Mouse (Mus musculus): ENCODE measurements around the gene Ncmap. TPM values are rescaled to one million over a fixed set of nuclear protein-coding genes. Genes with fewer than 3 reads are reported as not detected.

The Ncmap gene
- 1.8 TPM in 1 of 2 replicates, not detected in the other for total RNA-seq (2017)

DNA sequence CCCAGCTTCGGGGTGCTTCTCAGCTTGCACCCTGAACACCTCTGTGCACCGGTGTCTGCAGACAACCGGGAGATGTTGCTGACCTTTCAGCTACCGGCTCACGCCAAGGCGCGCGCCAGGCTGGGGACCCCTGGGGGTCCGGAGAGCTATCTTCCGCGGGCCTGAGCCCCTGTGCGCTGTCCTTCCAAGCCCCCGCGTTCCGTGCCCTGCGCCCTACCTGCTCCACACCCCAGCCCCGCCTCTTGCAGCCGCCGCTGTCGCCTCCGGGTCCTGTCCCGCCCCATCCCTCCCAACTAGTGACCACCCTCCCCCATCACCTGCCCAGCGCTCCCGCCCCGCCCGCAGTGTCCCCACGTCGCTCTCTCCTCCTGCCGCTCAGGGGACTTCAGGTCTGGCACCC lies at the start of gene Ncmap:
TSS of gene Ncmap (minus strand) at position 237 of the 400 bp plus-strand sequence.
- no peak for ATAC-seq (replicated peaks in 1 of 2; ENCODE audit: insufficient read depth in 1 of 2, low FRiP score in 2 of 2, low TSS enrichment in 1 of 2, low read depth in 1 of 2, poor library complexity in 2 of 2, severe bottlenecking in 2 of 2)

DNA sequence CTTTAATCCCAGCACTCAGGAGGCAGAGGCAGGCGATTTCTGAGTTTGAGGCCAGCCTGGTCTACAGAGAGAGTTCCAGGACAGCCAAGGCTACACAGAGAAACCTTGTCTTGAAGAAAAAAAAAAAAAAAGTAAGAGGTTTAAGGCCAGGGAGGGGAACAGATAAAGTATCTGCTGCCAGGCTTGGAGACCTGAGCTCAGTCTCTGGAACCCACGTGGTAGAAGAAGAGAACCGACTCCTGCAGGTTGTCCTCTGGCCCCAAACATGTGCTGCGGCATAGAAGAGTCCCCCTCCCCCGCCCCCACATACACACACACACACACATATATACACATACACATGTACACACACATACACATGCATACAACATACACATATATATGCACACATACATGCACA lies 44.4 kb upstream of the Ncmap start:
- no peak for ATAC-seq (replicated peaks in 1 of 2; ENCODE audit: insufficient read depth in 1 of 2, low FRiP score in 2 of 2, low TSS enrichment in 1 of 2, low read depth in 1 of 2, poor library complexity in 2 of 2, severe bottlenecking in 2 of 2)

DNA sequence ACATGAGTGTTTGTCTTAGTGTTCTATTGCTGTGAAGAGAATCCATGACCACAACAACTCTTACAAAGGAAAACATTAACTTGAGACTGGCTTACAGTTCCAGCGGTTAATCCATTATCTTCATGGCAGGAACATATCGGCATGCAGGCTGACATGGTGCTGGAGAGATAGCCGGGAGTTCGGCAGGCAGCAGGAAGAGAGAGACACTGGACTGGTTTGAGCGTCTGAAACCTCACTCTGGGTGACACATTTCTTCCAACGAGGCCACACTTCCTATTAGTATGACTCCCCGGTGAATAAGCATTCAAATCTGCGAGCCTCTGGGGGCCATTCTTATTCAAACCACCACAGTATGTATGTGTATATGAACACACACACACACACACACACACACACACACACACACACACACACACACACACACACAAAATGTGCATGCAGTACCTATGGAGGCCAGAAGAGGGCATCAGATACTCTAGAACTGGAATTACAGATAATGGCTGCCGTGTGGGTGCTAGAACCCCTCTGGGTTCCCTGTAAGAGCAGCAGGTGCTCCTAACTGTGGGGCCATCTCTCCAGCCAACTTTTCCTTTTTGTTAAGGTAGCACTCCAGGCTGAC lies 42.0 kb upstream of the Ncmap start:
- peak; percentile 26 to 28; a peak in 1 of 4 replicates for ATAC-seq (replicated peaks in 1 of 2; ENCODE audit: insufficient read depth in 1 of 2, low FRiP score in 2 of 2, low TSS enrichment in 1 of 2, low read depth in 1 of 2, poor library complexity in 2 of 2, severe bottlenecking in 2 of 2)

DNA sequence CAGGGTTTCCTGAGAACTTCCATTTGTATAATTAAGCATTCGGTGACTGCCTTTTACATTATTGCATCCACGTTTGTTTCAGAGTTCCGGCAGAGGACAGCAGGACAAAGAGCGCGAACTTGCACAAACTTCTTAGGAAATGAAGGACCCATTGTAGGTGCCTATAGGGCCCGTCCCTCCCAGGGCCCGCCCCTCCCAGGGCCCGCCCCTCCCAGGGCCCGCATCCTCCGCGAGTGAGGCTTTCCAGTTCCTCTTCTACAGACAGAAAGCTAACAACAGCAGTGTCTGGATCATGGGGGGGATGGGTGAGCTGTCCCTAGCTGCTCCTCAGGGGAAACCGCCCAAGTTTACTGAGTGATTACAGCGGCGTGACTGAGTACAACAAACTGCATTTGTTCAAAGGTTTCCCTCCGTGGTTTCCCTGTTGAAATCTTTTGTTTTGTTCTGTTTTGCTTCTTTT lies 41.2 kb upstream of the Ncmap start:
- ATAC-seq (replicated peaks in 1 of 2; ENCODE audit: insufficient read depth in 1 of 2, low FRiP score in 2 of 2, low TSS enrichment in 1 of 2, low read depth in 1 of 2, poor library complexity in 2 of 2, severe bottlenecking in 2 of 2), result peak; percentile 88 to 95

DNA sequence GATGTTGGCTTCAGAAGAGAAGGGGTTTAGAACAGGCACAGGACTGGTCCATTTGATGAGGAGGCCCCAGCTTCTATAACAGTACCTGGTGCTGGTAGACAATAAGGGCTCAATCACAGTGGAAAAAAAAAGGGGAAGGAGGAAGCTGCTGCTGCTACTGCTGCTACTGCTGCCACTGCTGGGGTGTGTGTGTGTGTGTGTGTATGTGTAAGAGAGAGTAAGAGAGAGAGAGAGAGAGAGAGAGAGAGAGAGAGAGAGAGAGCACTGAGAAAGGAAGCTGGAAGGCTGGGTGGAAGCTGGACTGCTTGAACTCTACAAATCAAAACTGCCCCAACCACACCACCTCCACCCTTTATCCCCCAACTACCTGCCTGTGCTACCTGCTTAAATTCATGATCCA lies 39.9 kb upstream of the Ncmap start:
- no peak for ATAC-seq (replicated peaks in 1 of 2; ENCODE audit: insufficient read depth in 1 of 2, low FRiP score in 2 of 2, low TSS enrichment in 1 of 2, low read depth in 1 of 2, poor library complexity in 2 of 2, severe bottlenecking in 2 of 2)

DNA sequence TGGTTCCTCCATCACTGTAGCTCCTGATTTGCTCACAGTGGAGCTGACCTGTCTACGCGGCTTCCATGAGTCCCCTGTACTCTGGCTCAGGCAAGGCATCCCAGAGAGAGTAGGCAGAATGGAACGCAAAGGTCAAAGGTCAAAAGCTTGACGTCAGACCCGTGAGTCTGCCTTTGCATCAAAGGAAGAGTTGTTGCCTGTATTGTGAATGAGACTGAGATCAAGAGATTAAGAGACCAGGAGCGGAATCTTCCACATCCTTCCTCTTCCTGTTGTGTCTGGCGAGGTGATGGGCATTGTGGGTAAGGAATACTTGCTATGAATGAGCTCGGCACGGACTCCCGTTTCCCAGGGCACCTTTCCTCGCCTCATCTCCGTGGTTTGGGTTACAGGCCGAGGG lies 38.3 kb upstream of the Ncmap start:
- no peak for ATAC-seq (replicated peaks in 1 of 2; ENCODE audit: insufficient read depth in 1 of 2, low FRiP score in 2 of 2, low TSS enrichment in 1 of 2, low read depth in 1 of 2, poor library complexity in 2 of 2, severe bottlenecking in 2 of 2)

DNA sequence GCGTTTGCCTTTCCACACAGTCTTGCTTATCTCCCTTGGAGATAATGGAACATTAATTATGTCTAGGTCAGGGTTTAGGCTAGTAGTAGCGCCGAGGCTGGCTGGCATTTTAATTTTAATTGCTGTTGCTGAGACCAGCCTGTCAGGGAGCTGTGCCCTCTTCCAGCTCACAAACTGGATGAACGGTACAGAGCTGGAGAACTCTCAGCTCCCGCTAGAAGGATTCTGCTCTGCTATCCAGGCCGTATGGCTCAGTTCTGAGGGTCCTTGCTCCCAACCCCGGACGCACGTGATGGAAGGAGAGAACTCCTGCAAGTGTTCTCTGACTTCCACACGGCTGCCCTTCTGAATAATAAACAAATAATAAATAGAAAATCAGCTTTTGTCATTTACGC lies 36.4 kb upstream of the Ncmap start:
- ATAC-seq (replicated peaks in 1 of 2; ENCODE audit: insufficient read depth in 1 of 2, low FRiP score in 2 of 2, low TSS enrichment in 1 of 2, low read depth in 1 of 2, poor library complexity in 2 of 2, severe bottlenecking in 2 of 2), result 0 out of 4 replicates have a peak, but pooled peaks of 1 of the 2 experiments have one; percentile 4

DNA sequence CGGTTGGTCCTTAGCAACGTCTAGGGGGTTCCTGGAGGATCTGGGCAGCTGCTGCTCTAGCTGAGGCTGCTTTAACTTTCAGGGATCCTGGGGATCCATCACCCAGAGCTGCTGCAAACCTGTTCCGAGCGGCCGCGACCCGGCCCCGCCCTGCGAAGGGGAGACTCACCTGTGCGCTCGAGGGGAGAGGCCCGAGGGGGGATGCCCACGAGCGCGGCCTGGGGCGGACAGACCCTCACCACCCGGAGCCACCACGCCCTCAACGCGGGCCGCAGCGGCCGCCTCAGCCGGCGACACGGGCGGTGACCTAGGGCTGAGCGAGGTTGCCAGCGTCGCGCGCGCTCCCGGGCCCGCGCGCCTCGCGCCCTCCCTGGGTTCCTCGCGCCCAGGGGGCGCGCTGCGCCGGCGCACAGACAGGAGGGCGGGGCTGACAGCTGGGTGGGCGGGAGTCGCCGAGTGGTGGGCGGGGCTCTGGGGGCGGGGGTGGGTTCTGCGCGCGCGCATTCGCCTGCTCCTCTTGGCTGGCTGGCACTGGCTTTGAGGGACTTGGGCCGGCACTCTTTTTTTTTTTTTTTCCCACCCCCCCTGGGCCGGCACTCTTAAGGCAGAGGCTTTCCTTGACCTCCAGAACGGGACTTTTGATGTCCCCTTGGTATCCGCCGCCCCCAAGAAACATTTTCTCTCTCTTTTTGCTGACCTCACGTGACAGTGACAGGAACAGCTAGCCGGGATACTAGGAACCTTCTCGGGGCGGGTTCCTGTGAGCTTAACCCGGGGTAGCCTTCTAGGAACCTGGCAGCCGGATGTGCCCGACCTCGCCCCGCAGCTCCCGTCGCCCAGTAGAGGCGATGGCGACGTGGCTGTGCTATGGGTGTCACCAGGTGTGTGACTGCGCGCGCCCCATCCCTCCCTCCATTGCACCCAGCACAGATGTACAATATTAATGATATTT lies 35.7 kb upstream of the Ncmap start, which contains the start of gene Rcan3:
TSS of gene Rcan3 (minus strand) at position 411 of the 952 bp plus-strand sequence.
- peak; percentile 57 to 71 for ATAC-seq (replicated peaks in 1 of 2; ENCODE audit: insufficient read depth in 1 of 2, low FRiP score in 2 of 2, low TSS enrichment in 1 of 2, low read depth in 1 of 2, poor library complexity in 2 of 2, severe bottlenecking in 2 of 2)

DNA sequence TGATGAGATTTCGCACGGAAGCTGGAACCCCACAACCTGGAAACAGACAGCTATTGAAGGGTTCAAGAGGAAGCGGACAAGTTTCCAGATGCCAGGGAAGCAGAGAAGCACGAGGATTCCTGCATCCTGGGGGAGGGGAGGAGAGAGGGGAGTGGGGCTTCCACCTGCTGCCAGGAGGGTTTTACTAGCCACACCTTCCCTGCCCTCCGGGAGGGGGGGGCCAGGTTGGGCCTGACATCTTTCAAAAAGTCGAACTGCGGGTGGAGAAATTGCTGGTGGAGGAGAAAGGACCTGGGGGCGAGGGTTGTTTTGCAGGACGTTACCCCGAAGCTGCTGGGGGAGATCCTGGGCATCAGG lies 35.0 kb upstream of the Ncmap start:
- no peak for ATAC-seq (replicated peaks in 1 of 2; ENCODE audit: insufficient read depth in 1 of 2, low FRiP score in 2 of 2, low TSS enrichment in 1 of 2, low read depth in 1 of 2, poor library complexity in 2 of 2, severe bottlenecking in 2 of 2)

DNA sequence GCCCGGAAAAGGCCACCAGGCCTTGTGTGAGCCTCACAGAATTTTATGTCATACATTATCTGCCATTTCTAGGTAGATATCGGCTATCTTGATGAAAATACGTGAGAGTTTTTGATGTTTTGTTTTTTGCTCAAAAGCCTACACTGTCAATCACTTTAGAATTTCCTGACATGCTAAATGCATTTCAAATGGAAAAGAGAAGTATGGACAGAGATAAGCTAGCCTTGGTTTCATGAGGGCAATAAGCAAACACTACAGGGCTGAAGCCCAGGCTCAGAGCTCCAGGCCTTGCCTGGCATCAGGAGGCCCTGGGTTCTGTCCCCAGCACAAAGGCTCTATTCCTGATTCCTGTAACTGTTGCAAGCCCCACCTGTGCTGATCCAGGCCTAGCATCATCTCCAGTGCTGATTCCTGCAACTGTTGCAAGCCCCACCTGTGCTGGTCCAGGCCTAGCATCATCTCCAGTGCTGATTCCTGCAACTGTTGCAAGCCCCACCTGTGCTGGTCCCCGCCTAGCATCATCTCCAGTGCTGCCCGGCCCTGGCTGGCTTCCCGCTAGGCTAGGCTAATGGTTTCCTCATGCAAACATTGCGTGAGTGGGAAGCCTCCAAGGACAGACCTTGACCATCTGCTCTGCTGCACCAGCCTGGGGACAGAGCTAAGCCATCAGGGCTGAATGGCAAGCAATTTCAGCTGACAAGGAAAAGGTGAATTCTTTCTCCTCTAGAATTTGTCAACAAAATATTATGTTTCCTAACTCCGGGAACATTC lies 32.1 kb upstream of the Ncmap start:
- no peak for ATAC-seq (replicated peaks in 1 of 2; ENCODE audit: insufficient read depth in 1 of 2, low FRiP score in 2 of 2, low TSS enrichment in 1 of 2, low read depth in 1 of 2, poor library complexity in 2 of 2, severe bottlenecking in 2 of 2)

DNA sequence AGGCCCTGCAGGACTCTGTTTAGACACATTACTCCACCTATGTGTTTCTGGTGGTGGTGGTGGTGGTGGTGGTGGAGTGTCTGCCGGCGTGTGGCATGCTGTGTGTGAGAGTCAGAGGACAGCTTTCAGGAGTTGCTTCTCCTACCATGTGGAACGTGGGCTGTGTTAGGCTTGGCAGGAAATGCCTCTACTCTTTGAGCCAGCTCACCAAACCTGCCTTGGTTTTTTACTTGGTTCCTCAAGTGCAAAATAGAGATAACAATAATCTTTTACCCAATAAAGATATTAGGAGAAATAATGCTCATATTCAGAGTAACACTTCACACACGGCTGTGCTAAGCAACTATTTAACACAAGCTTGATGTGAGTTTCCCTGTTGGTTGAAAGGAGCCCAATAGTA lies 31.4 kb upstream of the Ncmap start:
- no peak for ATAC-seq (replicated peaks in 1 of 2; ENCODE audit: insufficient read depth in 1 of 2, low FRiP score in 2 of 2, low TSS enrichment in 1 of 2, low read depth in 1 of 2, poor library complexity in 2 of 2, severe bottlenecking in 2 of 2)

DNA sequence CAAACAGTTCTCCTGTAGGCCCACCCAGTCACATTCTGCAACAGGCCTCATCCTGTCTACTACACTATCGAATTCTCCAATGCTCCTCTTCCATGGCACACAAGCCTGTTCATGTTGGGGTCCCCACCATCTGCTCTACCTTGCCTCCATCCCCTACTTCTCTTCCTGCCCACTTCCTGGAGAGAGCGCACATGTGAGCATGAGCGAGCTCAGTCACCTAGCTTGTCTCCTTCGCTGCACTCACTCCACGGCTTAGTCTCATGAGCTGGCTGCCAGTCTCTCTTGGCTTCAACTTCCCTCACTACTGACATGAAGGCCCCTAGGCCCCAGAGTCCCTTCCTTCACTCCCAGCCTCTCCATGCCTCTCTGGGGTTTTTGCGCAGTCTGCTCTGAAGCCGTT lies 28.6 kb upstream of the Ncmap start:
- ATAC-seq (replicated peaks in 1 of 2; ENCODE audit: insufficient read depth in 1 of 2, low FRiP score in 2 of 2, low TSS enrichment in 1 of 2, low read depth in 1 of 2, poor library complexity in 2 of 2, severe bottlenecking in 2 of 2), result peak in 1 of 2 experiments; percentile 58; a peak in 2 of 4 replicates

DNA sequence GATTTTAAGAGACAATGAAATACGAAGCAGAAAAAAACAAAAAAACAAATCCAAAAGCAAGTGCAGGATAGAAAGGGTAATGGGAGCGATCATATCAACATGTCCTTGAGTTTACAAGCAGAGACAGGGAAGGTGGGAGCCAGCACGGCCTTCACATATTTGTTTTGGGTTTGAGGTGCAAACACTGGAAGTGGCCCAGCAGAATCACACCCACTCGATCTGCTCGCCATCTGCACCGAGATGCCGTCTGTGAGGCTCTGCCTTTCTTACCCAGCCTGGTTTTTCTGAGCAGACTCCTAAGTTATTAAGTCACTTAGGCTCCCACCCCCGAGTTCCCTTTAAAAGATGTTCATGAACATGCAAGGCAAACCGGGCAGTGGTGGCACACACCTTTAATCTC lies 27.6 kb upstream of the Ncmap start:
- no peak for ATAC-seq (replicated peaks in 1 of 2; ENCODE audit: insufficient read depth in 1 of 2, low FRiP score in 2 of 2, low TSS enrichment in 1 of 2, low read depth in 1 of 2, poor library complexity in 2 of 2, severe bottlenecking in 2 of 2)

DNA sequence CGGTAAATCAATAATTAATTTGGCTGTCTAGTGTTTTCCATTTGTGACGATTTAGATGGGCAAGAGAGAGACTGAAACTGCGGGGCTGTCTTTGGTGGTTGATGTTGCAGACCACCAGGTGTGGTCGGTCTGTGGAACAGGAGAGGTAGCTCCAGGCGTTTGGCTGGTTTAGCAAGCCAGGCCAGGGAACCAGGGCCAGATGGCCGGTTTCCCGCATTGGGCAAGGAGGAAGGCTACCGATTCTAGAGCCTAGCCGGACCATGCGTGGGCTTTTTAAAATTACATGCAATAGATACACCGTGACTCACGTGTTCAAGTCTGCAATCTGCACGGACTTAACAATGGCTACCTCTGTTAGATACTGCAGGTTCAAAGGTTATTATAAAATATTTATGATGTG lies 22.9 kb upstream of the Ncmap start:
- no peak for ATAC-seq (replicated peaks in 1 of 2; ENCODE audit: insufficient read depth in 1 of 2, low FRiP score in 2 of 2, low TSS enrichment in 1 of 2, low read depth in 1 of 2, poor library complexity in 2 of 2, severe bottlenecking in 2 of 2)

DNA sequence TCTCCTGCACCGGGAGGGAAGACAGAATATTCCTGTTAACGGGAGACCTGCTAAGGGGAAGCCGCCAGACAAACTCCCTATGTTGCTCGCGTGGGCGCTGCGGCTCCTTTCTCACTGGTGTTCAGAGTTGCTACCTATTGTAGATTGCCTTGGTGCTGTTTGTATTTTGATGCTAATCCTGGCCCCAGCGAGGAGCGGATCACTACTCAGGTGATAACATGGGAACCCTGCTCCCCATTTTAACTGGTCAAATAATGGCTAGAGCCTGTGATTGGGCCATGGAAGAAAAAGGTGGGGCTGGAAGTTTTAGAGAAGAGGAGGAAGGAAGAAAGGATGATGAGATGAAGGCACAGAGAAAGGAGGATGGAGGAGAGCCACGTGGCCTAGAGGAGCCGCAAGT lies 22.4 kb upstream of the Ncmap start:
- no peak for ATAC-seq (replicated peaks in 1 of 2; ENCODE audit: insufficient read depth in 1 of 2, low FRiP score in 2 of 2, low TSS enrichment in 1 of 2, low read depth in 1 of 2, poor library complexity in 2 of 2, severe bottlenecking in 2 of 2)

DNA sequence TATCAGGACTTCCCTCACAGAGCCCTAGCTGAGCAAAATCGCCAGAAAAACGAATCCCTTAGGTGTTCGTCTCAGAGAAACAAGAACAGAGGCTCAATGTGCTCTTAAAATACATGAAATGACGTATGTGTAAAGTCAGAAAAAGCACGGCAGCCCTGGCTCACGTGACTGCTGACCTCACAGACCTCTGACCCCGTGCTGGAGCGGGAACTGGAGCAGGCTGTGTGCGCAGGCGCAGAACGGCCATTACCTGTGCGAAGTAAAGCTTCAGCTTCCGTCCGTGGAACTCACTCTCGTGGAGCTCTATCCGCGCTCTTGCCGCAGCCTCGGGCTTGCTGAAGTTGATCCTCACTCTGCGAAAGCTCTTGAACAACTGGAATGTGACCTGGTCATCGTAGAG lies 22.0 kb upstream of the Ncmap start:
- ATAC-seq (replicated peaks in 1 of 2; ENCODE audit: insufficient read depth in 1 of 2, low FRiP score in 2 of 2, low TSS enrichment in 1 of 2, low read depth in 1 of 2, poor library complexity in 2 of 2, severe bottlenecking in 2 of 2), result no peak

DNA sequence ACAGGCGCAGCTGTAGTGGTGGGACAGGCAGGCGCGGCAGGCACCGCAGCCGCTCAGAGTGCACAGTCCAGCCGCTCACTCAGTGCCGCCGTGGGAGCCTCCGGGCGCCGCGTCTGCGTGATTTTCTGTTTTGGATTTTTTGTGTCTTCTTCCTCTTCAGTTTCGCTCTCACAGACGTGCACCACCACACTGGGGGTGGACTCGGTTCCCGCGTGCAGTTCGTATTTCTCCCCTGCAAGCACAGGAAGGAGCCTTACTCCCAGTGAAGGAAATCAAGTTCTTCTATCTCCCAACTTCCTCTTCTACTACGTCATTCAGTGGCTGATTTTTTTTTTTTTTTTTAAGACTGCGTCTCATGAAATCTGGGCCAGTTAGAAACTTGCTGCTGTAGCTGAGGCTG lies 18.3 kb upstream of the Ncmap start:
- ATAC-seq (replicated peaks in 1 of 2; ENCODE audit: insufficient read depth in 1 of 2, low FRiP score in 2 of 2, low TSS enrichment in 1 of 2, low read depth in 1 of 2, poor library complexity in 2 of 2, severe bottlenecking in 2 of 2), result peak in 1 of 2 experiments; percentile 43; a peak in 2 of 4 replicates

DNA sequence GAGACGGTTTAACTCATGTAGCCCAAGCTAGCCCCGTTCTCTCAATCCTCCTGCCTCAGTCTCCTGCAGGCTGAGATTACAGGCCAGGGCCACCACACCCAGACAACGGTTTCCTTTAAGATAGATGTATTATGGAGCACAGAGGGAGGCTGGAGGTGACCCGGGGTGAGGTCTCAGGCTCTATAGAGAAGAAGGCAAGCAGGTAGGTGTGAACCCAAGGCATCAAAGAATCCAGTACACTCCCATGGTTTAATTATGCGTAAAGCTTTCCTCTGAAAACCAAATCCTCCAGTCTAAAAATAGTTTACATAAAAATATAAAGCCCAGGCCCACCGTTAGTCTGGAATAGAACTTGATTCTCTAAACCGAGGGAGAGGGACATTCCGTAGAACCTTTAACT lies 15.5 kb upstream of the Ncmap start:
- ATAC-seq (replicated peaks in 1 of 2; ENCODE audit: insufficient read depth in 1 of 2, low FRiP score in 2 of 2, low TSS enrichment in 1 of 2, low read depth in 1 of 2, poor library complexity in 2 of 2, severe bottlenecking in 2 of 2), result no peak

Measured in hematopoietic stem cell, adult 5-6 weeks (primary cell).